8 mouse cellular contexts compared by ENCODE assay signal in the genomic region with DNA sequence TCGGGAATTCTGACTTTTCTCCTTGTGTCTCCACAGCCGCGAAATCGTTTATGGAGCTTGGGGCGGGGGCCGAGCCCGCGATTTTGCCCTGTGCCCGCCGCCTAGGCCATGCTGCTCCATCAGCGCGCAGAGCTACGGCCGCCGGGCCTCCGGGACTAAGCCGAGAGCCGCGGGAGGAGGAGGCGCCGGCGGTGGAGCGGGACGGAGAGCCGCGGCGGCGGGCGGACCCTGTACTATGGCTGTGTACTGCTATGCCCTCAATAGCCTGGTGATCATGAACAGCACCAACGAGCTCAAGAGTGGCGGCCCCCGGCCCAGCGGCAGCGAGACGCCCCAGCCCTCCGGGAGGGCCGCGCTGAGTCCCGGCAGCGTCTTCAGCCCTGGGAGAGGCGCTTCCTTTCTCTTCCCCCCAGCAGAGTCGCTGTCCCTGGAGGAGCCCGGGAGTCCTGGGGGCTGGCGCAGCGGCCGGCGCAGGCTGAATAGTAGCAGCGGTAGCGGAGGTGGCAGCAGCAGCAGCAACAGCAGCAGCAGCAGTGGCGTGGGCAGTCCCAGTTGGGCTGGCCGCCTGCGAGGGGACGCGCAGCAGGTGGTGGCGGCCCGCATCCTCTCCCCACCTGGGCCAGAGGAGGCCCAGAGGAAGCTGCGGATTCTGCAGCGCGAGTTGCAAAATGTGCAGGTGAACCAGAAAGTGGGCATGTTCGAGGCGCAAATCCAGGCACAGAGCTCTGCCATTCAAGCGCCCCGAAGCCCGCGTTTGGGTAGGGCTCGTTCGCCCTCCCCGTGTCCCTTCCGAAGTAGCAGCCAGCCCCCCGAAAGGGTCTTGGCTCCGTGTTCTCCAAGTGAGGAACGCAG. TPM values are rescaled to one million over a fixed set of nuclear protein-coding genes. Genes with fewer than 3 reads are reported as not detected.
DNase-seq lines count a peak whose midpoint lies in the region; ATAC-seq and TF ChIP-seq lines count a peak whose summit lies in the region.

No protein-coding gene starts in this region.

- H3K9me3 ChIP-seq in embryonic facial prominence, embryonic 13.5 days, result no peaks in the 10 kb centered on the region
- no peaks in the 10 kb centered on the region for H3K9me3 ChIP-seq in hindbrain, embryonic 13.5 days
- H3K9me3 ChIP-seq in midbrain, postnatal 0 days (ENCODE audit: low read length), result no peaks in the 10 kb centered on the region

- peak overlapping the region; percentile 66 for H3K4me3 ChIP-seq in embryonic facial prominence, embryonic 13.5 days
- H3K4me3 ChIP-seq in hindbrain, embryonic 13.5 days, result peak overlapping the region; percentile 58
- H3K4me3 ChIP-seq in midbrain, postnatal 0 days (ENCODE audit: low read depth, low read length), result peak overlapping the region; percentile 62

- WGBS in embryonic facial prominence, embryonic 13.5 days, result 2% methylated on average over 70 of the region's 72 CpGs
- 1% methylated on average over 72 of the region's 72 CpGs for WGBS in hindbrain, embryonic 13.5 days
- 1% methylated on average over 62 of the region's 72 CpGs for WGBS in midbrain, postnatal 0 days

- peak overlapping the region; percentile 99 for H3K4me2 ChIP-seq in embryonic facial prominence, embryonic 13.5 days
- peak overlapping the region; percentile 99 for H3K4me2 ChIP-seq in hindbrain, embryonic 13.5 days
- H3K4me2 ChIP-seq in midbrain, postnatal 0 days (ENCODE audit: low read depth, low read length, poor library complexity, severe bottlenecking), result peak overlapping the region; percentile 99

- 0 out of 2 replicates have a peak, but pooled peaks have one; percentile 28 for ATAC-seq in embryonic facial prominence, embryonic 13.5 days (ENCODE audit: insufficient number of reproducible peaks, insufficient read depth, low FRiP score, low TSS enrichment, low read depth)
- ATAC-seq in hindbrain, embryonic 13.5 days (ENCODE audit: low FRiP score), result peak; percentile 59
- ATAC-seq in midbrain, postnatal 0 days (ENCODE audit: low FRiP score), result 0 out of 2 replicates have a peak, but pooled peaks have one; percentile 50

- peaks cover 31% of the 10 kb centered on the region for H3K36me3 ChIP-seq in embryonic facial prominence, embryonic 13.5 days
- no peaks in the 10 kb centered on the region for H3K36me3 ChIP-seq in hindbrain, embryonic 13.5 days
- H3K36me3 ChIP-seq in midbrain, postnatal 0 days (ENCODE audit: insufficient read depth, low read length), result no peaks in the 10 kb centered on the region

- intact Hi-C loops in gastrocnemius, postnatal 14 days (cut with DNase I; ENCODE audit: low total_unique reads), result loop anchor here (10.0 kb wide), 1 partner anchor 52 kb away; no protein-coding TSS in a partner anchor
- intact Hi-C loops in gastrocnemius, postnatal 36 days (cut with DNase I), result loop anchor here (5.0 kb wide), 2 partner anchors 55 to 75 kb away; no protein-coding TSS in a partner anchor
- intact Hi-C loops in left cerebral cortex, postnatal 36 days (cut with DNase I), result loop anchor here (5.0 kb wide), 4 partner anchors 35 to 75 kb away; no protein-coding TSS in a partner anchor

- peaks cover 12% of the 10 kb centered on the region for H3K27me3 ChIP-seq in embryonic facial prominence, embryonic 13.5 days
- peaks cover 63% of the 10 kb centered on the region for H3K27me3 ChIP-seq in hindbrain, embryonic 13.5 days
- 0 out of 2 replicates have a peak, but pooled peaks cover 10% of the 10 kb centered on the region for H3K27me3 ChIP-seq in midbrain, postnatal 0 days (ENCODE audit: insufficient read depth, low read length)

- DNase-seq in gastrocnemius, postnatal 14 days, result peak; percentile 37
- DNase-seq in gastrocnemius, postnatal 36 days, result no peak
- DNase-seq in adrenal gland, postnatal 10 days, result peak; percentile 62
- peak; percentile 65 to 72 for DNase-seq in left cerebral cortex, postnatal 36 days (ENCODE audit: low spot score in 2 of 2)
- DNase-seq in midbrain, postnatal 0 days (ENCODE audit: low spot score), result peak; percentile 28
- DNase-seq in thymus, postnatal 0 days (ENCODE audit: low spot score), result peak; percentile 35

- peak overlapping the region; percentile 88 for H3K9ac ChIP-seq in embryonic facial prominence, embryonic 13.5 days
- H3K9ac ChIP-seq in hindbrain, embryonic 13.5 days, result peak overlapping the region; percentile 82
- H3K9ac ChIP-seq in midbrain, postnatal 0 days (replicated peaks; ENCODE audit: low read length, poor library complexity, severe bottlenecking), result peak overlapping the region; percentile 74

- H3K27ac ChIP-seq in embryonic facial prominence, embryonic 13.5 days, result peak overlapping the region; percentile 97; the same call in 1 of the 2 replicates
- peak overlapping the region; percentile 15; the same call in 1 of the 2 replicates for H3K27ac ChIP-seq in hindbrain, embryonic 13.5 days
- H3K27ac ChIP-seq in midbrain, postnatal 0 days (ENCODE audit: low read depth, low read length), result 0 out of 2 replicates have a peak overlapping the region, but pooled peaks have one; percentile 12

- TF ChIP-seq CTCF in midbrain, postnatal 0 days (IDR thresholded peaks at IDR 0.05), result peak; percentile 5; the same call in 1 of the 2 replicates

- H3K4me1 ChIP-seq in embryonic facial prominence, embryonic 13.5 days, result peaks cover 68% of the 10 kb centered on the region
- H3K4me1 ChIP-seq in hindbrain, embryonic 13.5 days (replicated peaks), result peaks cover 56% of the 10 kb centered on the region
- H3K4me1 ChIP-seq in midbrain, postnatal 0 days (ENCODE audit: insufficient read depth, low read length), result peaks cover 10% of the 10 kb centered on the region; the same call in 1 of the 2 replicates

RNA-seq across cellular contexts. Expression of gene Itpkb, which starts 2.0 kb away (rescaled TPM):
- total RNA-seq in gastrocnemius, postnatal 14 days (2021), result 10 to 100 TPM; 27.6 to 28.6 TPM
- total RNA-seq in gastrocnemius, postnatal 36 days (2021), result 10 to 100 TPM; 16.0 to 18.2 TPM
- total RNA-seq in adrenal gland, postnatal 10 days (2021), result 10 to 100 TPM; 59.2 to 73.0 TPM
- 11.2 and 12.2 TPM in 2 replicates for polyA plus RNA-seq in embryonic facial prominence, embryonic 13.5 days (2015; fragmentation: Nextera tagmentation; extraction: Ambion mirVana)
- polyA plus RNA-seq in hindbrain, embryonic 13.5 days (2015; fragmentation: Nextera tagmentation; extraction: Ambion mirVana), result 2.6 and 3.4 TPM in 2 replicates
- 10 to 100 TPM; 13.4 to 19.0 TPM for total RNA-seq in left cerebral cortex, postnatal 36 days (2021)
- 12.2 and 13.9 TPM in 2 replicates for total RNA-seq in midbrain, postnatal 0 days (2014; rRNA removed)
- 2.0 and 2.2 TPM in 2 replicates for polyA plus RNA-seq in midbrain, postnatal 0 days (2015; fragmentation: Nextera tagmentation; extraction: Ambion mirVana)
- polyA plus RNA-seq in thymus, postnatal 0 days (2015; fragmentation: Nextera tagmentation; extraction: Ambion mirVana), result 12.4 and 17.6 TPM in 2 replicates

Comparison
In these comparisons a context has a peak if more than half of its experiments do, and no peak if none do; other contexts are left out.
1. DNase-seq: peak in gastrocnemius, postnatal 14 days (single experiment), adrenal gland, postnatal 10 days (single experiment), left cerebral cortex, postnatal 36 days (2 of 2), midbrain, postnatal 0 days (single experiment) and thymus, postnatal 0 days (single experiment); none in gastrocnemius, postnatal 36 days (0 of 2).
2. H3K27ac ChIP-seq: peak in every context shown above with its lines; median percentile 97 in embryonic facial prominence, embryonic 13.5 days; 15 in hindbrain, embryonic 13.5 days; 12 in midbrain, postnatal 0 days.
3. Peak in every context shown above with its lines, with median percentiles within 50 percentile points of each other: ATAC-seq, H3K4me2 ChIP-seq, H3K4me3 ChIP-seq and H3K9ac ChIP-seq.